Mouse (Mus musculus) stomach, embryonic 14.5 days (tissue): ENCODE data around the gene Hoxa5. TPM values are rescaled to one million over a fixed set of nuclear protein-coding genes. Genes with fewer than 3 reads are reported as not detected.

ENCODE experiments used
- ATAC-seq: fragments of 200-750 bp; cut with Nextera tagmentation; 2 replicates; pipeline ENCODE4 v1.8.0; 2017; ENCODE audit warnings: low read depth, moderate TSS enrichment; ENCODE audit not compliant: insufficient number of reproducible peaks, insufficient read depth, low FRiP score
- H3K27ac ChIP-seq: fragments of 300-500 bp; sonication (generic); 2 replicates; pipeline ENCODE4 v1.5.1; 2014; ENCODE audit warnings: mild to moderate bottlenecking, low read length, moderate library complexity, mixed read lengths
- H3K27me3 ChIP-seq: fragments of 300-500 bp; sonication (generic); 2 replicates; pipeline ENCODE4 v1.6.1; 2014; ENCODE audit warnings: low read length, control low read depth, mixed read lengths; ENCODE audit not compliant: control insufficient read depth, insufficient read depth
- H3K36me3 ChIP-seq: fragments of 300-500 bp; sonication (generic); 2 replicates; pipeline ENCODE4 v1.6.1; 2014; ENCODE audit warnings: mild to moderate bottlenecking, control low read depth, low read length, moderate library complexity, mixed read lengths; ENCODE audit not compliant: control insufficient read depth, insufficient read depth
- H3K4me1 ChIP-seq: fragments of 300-500 bp; sonication (generic); 2 replicates; pipeline ENCODE4 v1.6.1; 2014; ENCODE audit warnings: low read length, control low read depth, mixed read lengths; ENCODE audit not compliant: control insufficient read depth, insufficient read depth
- H3K4me2 ChIP-seq: fragments of 300-500 bp; sonication (generic); replicated peaks from 2 replicates; pipeline ENCODE4 v1.6.1; 2014; ENCODE audit warnings: low read depth, low read length, control low read depth
- H3K4me3 ChIP-seq: fragments of 300-500 bp; sonication (generic); 2 replicates; pipeline ENCODE4 v1.5.1; 2014; ENCODE audit warnings: low read depth, low read length, control low read depth
- H3K9ac ChIP-seq: fragments of 300-500 bp; sonication (generic); replicated peaks from 2 replicates; pipeline ENCODE4 v1.6.1; 2014; ENCODE audit warnings: low read depth, mild to moderate bottlenecking, control low read depth, low read length, moderate library complexity, mixed read lengths
- H3K9me3 ChIP-seq: fragments of 300-500 bp; sonication (generic); 2 replicates; pipeline ENCODE4 v1.6.1; 2016; ENCODE audit warnings: low read depth, low read length, control low read depth; ENCODE audit not compliant: control insufficient read depth
- WGBS: fragments of 180-500 bp; shearing (Covaris S2); extraction: QIAGEN DNeasy Blood & Tissue Kit; methylation state at CpG from one replicate; pipeline ENCODE4 v1.1.7; 2014; 5-methylcytosine and 5-hydroxymethylcytosine counted together
- polyA plus RNA-seq: library from polyadenylated mRNA; unstranded; fragments of >200 nt; fragmentation: Nextera tagmentation; extraction: Ambion mirVana; gene quantifications from 2 replicates; pipeline ENCODE4 v1.2.1, GENCODE M21; 2014

The Hoxa5 gene
- polyA plus RNA-seq, 1 experiment from 2014 or later: 24.4 TPM

GRCm38 (mm10) chr6:52165441-52166370 lies 38.7 kb downstream of the Hoxa5 start:
- peaks cover 11% of the 10 kb centered on the region for H3K36me3 ChIP-seq
- H3K9ac ChIP-seq: peak overlapping the region; percentile 78
- peaks cover 26% of the 10 kb centered on the region for H3K4me1 ChIP-seq
- no peak for ATAC-seq
- no peaks in the 10 kb centered on the region for H3K9me3 ChIP-seq
- no peaks in the 10 kb centered on the region for H3K27me3 ChIP-seq
- WGBS: 2% methylated on average over 28 of the region's 28 CpGs
- peak overlapping the region; percentile 78 for H3K4me3 ChIP-seq
- peak overlapping the region; percentile 61 for H3K4me2 ChIP-seq
- peak overlapping the region; percentile 98 for H3K27ac ChIP-seq

DNA sequence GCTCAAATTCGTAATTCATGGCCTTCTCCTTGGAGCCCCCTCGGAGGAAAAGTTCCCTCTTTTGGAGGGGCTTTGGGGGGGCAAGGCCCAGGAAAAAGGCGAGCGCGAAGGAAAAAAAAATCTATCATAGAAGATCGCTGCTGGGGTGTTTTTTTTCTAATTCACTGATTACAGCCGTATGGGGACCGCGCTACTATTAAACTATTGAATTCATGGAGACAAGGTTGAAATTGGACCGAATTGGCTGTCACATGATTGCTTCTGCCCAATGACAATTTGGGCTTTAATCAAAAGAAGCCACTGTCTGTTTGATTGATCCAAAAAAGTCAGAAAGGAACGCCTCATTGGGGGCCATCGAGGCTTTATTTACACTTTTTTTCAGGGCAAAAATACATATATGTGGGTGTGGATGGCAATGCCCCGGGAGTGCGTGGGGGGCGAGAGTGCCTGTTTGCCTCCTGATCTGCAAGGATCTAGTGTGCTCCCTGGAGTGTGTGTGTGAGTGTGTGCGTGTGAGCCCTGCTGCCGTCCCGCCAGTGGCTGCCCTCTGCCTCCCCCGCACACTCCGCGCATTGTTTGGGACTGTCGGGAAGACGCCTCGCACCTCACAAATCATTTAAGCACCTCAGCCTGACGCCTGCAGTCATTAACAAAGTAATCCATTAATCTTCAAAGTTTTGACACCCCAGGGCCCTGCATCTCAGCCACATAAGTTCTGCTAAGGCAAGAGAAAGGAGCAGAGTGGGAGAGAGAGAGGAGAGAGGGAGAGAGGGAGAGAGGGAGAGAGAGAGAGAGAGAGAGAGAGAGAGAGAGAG lies 39.6 kb downstream of the Hoxa5 start, which contains the start of gene Hoxa2:
Gene Hoxa2, minus strand, starts transcription at position 206 of the 815 bp plus-strand sequence.
- Histone ChIP-seq H3K9ac (peak within 1 kb of the TSS; percentile 78), H3K9me3 (no peaks in the 10 kb centered on the region), H3K4me1 (peaks cover 18% of the 10 kb centered on the region), H3K27ac (peak within 1 kb of the TSS; percentile 98), H3K27me3 (no peaks in the 10 kb centered on the region), H3K36me3 (peaks cover 2% of the 10 kb centered on the region; the same call in 1 of the 2 replicates), H3K4me3 (peak within 1 kb of the TSS; percentile 78), H3K4me2 (peak within 1 kb of the TSS; percentile 61)
- WGBS: under 1% methylated on average over 25 of the region's 25 CpGs
- no peak for ATAC-seq

GRCm38 (mm10) chr6:52164051-52164625 lies 40.2 kb downstream of the Hoxa5 start:
- no peaks in the 10 kb centered on the region for H3K36me3 ChIP-seq
- H3K4me1 ChIP-seq: peaks cover 13% of the 10 kb centered on the region
- H3K9ac ChIP-seq: peak overlapping the region; percentile 78
- H3K9me3 ChIP-seq: no peaks in the 10 kb centered on the region
- peak overlapping the region; percentile 61 for H3K4me2 ChIP-seq
- no peak for ATAC-seq
- no peaks in the 10 kb centered on the region for H3K27me3 ChIP-seq
- H3K4me3 ChIP-seq: peak overlapping the region; percentile 78
- H3K27ac ChIP-seq: peak overlapping the region; percentile 98
- under 1% methylated on average over 37 of the region's 39 CpGs for WGBS

DNA sequence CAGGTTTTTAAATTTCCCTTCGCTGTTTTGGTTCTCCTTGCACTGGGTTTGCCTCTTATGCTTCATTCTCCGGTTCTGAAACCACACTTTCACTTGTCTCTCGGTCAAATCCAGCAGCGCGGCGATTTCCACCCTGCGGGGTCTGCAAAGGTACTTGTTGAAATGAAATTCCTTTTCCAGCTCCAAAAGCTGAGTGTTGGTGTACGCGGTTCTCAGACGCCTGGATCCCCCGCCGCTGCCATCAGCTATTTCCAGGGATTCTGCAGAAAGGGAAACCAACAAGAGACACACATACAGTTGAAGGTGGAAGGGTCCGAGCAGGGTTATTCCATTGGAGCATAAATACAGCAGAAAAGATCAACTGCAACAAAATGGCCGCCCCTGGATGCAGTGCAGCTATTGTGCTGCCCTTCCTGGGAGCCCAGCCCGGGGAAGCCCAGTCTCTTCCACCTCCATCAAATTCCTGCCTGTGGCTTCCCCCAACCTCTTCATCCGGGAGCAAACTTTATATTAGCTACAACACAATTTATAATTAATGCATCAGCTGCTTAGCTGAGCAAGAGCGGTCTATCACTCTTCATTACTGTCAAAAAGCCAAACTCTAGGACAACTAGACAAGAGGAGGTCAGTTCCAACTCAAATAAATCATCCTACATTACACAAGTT lies 40.9 kb downstream of the Hoxa5 start:
- Histone ChIP-seq H3K4me2 (peak overlapping the region; percentile 61), H3K27ac (peak overlapping the region; percentile 98), H3K9me3 (no peaks in the 10 kb centered on the region), H3K36me3 (no peaks in the 10 kb centered on the region), H3K4me1 (peaks cover 13% of the 10 kb centered on the region), H3K9ac (peak overlapping the region; percentile 78), H3K4me3 (peak overlapping the region; percentile 78), H3K27me3 (no peaks in the 10 kb centered on the region)
- 0 out of 2 replicates have a peak, but pooled peaks have one; percentile 10 for ATAC-seq
- WGBS: 5% methylated on average over 17 of the region's 17 CpGs

GRCm38 (mm10) chr6:52162611-52163365 lies 41.6 kb downstream of the Hoxa5 start:
- Histone ChIP-seq H3K9ac (peak overlapping the region; percentile 78), H3K36me3 (no peaks in the 10 kb centered on the region), H3K9me3 (no peaks in the 10 kb centered on the region), H3K27me3 (no peaks in the 10 kb centered on the region), H3K27ac (peak overlapping the region; percentile 98), H3K4me1 (peaks cover 11% of the 10 kb centered on the region), H3K4me2 (peak overlapping the region; percentile 61), H3K4me3 (peak overlapping the region; percentile 78)
- 12% methylated on average over 14 of the region's 14 CpGs for WGBS
- no peak for ATAC-seq

DNA sequence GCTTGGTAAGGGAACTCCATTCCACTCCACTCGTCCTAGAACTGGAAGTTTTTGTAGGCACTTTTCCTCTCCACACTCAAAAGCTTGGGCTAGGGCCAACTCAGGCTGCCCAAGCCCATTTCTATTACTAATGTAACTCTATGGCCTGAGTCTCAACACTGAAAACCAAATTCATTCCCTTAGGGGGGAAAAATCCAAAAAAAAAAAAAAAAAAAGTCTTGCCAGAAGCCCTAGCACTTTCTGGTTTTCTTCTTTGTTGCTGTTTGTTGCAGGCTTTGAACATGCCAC lies 42.4 kb downstream of the Hoxa5 start:
- H3K9me3 ChIP-seq: no peaks in the 10 kb centered on the region
- H3K27me3 ChIP-seq: no peaks in the 10 kb centered on the region
- no peak for ATAC-seq
- peak overlapping the region; percentile 78; the same call in 1 of the 2 replicates for H3K4me3 ChIP-seq
- peak overlapping the region; percentile 29; the same call in 1 of the 2 replicates for H3K27ac ChIP-seq
- H3K9ac ChIP-seq: peak overlapping the region; percentile 78; the same call in 1 of the 2 replicates
- H3K4me1 ChIP-seq: peaks cover 15% of the 10 kb centered on the region
- peak overlapping the region; percentile 61 for H3K4me2 ChIP-seq
- H3K36me3 ChIP-seq: no peaks in the 10 kb centered on the region
- 14% methylated on average over 1 of the region's 1 CpGs for WGBS

GRCm38 (mm10) chr6:52161336-52162092 lies 42.9 kb downstream of the Hoxa5 start:
- peak overlapping the region; percentile 78; the same call in 1 of the 2 replicates for H3K9ac ChIP-seq
- no peak for ATAC-seq
- H3K27me3 ChIP-seq: 0 out of 2 replicates have a peak, but pooled peaks cover 3% of the 10 kb centered on the region
- peak overlapping the region; percentile 78 for H3K4me3 ChIP-seq
- H3K9me3 ChIP-seq: no peaks in the 10 kb centered on the region
- H3K4me2 ChIP-seq: peak overlapping the region; percentile 61
- H3K36me3 ChIP-seq: no peaks in the 10 kb centered on the region
- peak overlapping the region; percentile 93 for H3K27ac ChIP-seq
- WGBS: 6% methylated on average over 8 of the region's 8 CpGs
- peaks cover 12% of the 10 kb centered on the region for H3K4me1 ChIP-seq
